Mouse (Mus musculus) kidney, postnatal 0 days (tissue): ENCODE measurements around the gene Aoc3. TPM values are rescaled to one million over a fixed set of nuclear protein-coding genes. Genes with fewer than 3 reads are reported as not detected.

Experiments used
- ATAC-seq: fragments of 200-750 bp; cut with Nextera tagmentation; replicated peaks from 2 replicates; pipeline ENCODE4 v1.8.0; 2017; ENCODE audit warnings: low read depth, moderate number of reproducible peaks, moderate TSS enrichment, moderate library complexity; ENCODE audit not compliant: low FRiP score
- DNase-seq: peaks from one replicate; pipeline ENCODE4 v3.0.0-alpha.2; 2016; ENCODE audit warnings: low spot score
- H3K27ac ChIP-seq: fragments of 300-500 bp; sonication (generic); 2 replicates; pipeline ENCODE4 v1.5.1; 2014; ENCODE audit warnings: mild to moderate bottlenecking
- H3K27me3 ChIP-seq: fragments of 300-500 bp; sonication (generic); 2 replicates; pipeline ENCODE4 v1.6.1; 2014; ENCODE audit warnings: low read length, mixed read lengths; ENCODE audit not compliant: insufficient read depth
- H3K36me3 ChIP-seq: fragments of 300-500 bp; sonication (generic); 2 replicates; pipeline ENCODE4 v1.6.1; 2014; ENCODE audit warnings: low read length, mixed read lengths; ENCODE audit not compliant: insufficient read depth
- H3K4me1 ChIP-seq: fragments of 300-500 bp; sonication (generic); replicated peaks from 2 replicates; pipeline ENCODE4 v1.6.1; 2014; ENCODE audit warnings: antibody characterized with exemption, low read length, mixed read lengths; ENCODE audit not compliant: insufficient read depth
- H3K4me2 ChIP-seq: fragments of 300-500 bp; sonication (generic); 2 replicates; pipeline ENCODE4 v1.6.1; 2014; ENCODE audit warnings: mild to moderate bottlenecking, low read length, moderate library complexity, mixed read lengths
- H3K4me3 ChIP-seq: fragments of 300-500 bp; sonication (generic); replicated peaks from 2 replicates; pipeline ENCODE4 v1.5.1; 2014; ENCODE audit warnings: low read depth, low read length
- H3K9ac ChIP-seq: fragments of 300-500 bp; sonication (generic); 2 replicates; pipeline ENCODE4 v1.6.1; 2014; ENCODE audit warnings: low read depth, low read length
- H3K9me3 ChIP-seq: fragments of 300-500 bp; sonication (generic); replicated peaks from 2 replicates; pipeline ENCODE4 v1.6.1; 2016; ENCODE audit warnings: low read length, inconsistent platforms, mixed read lengths
- CTCF ChIP-seq: IDR thresholded peaks from 2 replicates; pipeline ENCODE4 v1.5.1; 2016; ENCODE audit warnings: antibody characterized with exemption, low read depth, mild to moderate bottlenecking, moderate library complexity
- WGBS: fragments of 180-500 bp; shearing (Covaris S2); extraction: QIAGEN DNeasy Blood & Tissue Kit; methylation state at CpG from one replicate; pipeline ENCODE4 v1.1.7; 2014; 5-methylcytosine and 5-hydroxymethylcytosine counted together
- polyA plus RNA-seq: library from polyadenylated mRNA; unstranded; fragments of >200 nt; fragmentation: Nextera tagmentation; extraction: Ambion mirVana; gene quantifications from 2 replicates; pipeline ENCODE4 v1.2.1, GENCODE M21; 2015

Gene Aoc3
- polyA plus RNA-seq, 1 experiment from 2014 or later, result 2.0 TPM

DNA sequence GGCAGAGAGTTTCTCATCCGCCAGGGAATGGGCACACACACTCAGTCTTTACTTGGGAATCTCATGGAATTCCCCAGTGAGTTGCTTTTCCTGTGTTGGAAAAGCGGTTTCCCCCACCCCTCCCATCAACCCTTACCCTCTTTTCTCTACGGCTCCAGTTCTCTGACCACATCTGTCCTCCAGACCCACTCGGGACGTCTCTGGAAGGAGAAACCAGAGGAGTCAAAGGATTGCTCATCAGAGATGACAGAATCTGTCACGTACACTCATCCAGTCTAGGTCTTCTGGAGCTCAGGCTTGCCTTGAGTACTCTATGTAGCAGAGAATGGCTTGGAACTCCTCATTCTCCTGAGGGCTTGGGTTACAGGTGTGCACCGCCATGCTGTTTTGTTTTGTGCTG is 18.4 kb downstream of the Aoc3 start:
- H3K4me3 ChIP-seq, result no peak overlapping the region
- H3K4me1 ChIP-seq, result 0 out of 2 replicates have a peak, but pooled peaks cover 3% of the 10 kb centered on the region
- no peak overlapping the region for H3K4me2 ChIP-seq
- DNase-seq (no peak), ATAC-seq (no peak)
- H3K36me3 ChIP-seq, result no peaks in the 10 kb centered on the region
- H3K9ac ChIP-seq, result no peak overlapping the region
- WGBS, result 68% methylated on average over 7 of the region's 7 CpGs
- TF ChIP-seq CTCF, result no peak
- H3K9me3 ChIP-seq, result no peaks in the 10 kb centered on the region
- H3K27ac ChIP-seq, result no peak overlapping the region
- no peaks in the 10 kb centered on the region for H3K27me3 ChIP-seq

DNA sequence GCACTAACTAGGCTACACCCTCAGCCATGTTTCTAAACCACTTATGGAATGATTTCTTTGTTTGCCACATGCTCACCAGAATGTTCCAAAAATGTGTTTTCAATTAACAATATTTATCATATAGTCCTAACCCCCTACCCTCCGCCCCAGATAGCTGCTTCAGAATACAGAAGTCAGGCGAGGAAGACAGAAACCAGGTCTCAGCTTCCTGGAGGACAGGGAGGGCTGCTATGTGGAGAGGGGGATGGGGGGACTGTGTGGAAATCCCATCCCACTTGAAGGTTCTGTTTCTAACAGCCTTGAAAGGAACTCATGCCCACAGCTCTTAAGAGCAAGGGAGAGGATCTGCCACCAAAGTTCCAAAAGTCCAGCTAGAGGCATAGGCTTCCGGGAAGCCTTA is 18.8 kb downstream of the Aoc3 start:
- 87% methylated on average over 3 of the region's 3 CpGs for WGBS

DNA sequence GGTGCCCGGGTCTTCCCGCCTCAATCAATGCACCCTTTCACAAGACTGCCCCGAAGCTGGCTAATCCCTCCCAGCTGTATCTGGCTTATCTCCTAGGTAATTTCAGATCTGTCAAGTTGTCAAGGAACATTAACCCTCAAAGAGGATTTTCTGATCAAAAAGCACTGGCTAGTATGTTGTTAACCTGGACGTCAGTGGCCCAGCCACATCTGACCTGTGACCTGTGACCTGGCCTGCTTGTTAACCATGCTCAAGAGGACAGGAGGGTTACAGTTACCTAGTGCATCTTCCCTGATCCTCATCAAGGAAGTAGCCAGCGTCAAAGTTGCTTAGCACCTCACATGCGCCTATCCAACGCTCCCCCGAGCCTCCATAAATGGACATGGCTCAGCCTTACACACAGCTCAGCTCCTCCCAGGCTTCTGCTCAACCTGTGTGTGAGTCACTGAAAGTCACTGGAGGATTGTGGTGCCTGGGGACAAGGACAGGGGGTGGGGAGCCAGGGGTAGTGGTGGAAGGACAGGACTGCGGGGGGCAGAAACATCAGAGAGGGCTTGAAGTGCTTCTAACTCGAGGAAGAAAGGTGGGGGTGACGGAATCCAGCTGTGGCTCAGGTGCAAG is 20.8 kb downstream of the Aoc3 start:
- no peak for TF ChIP-seq CTCF
- WGBS, result 56% methylated on average over 11 of the region's 11 CpGs
- ATAC-seq (peak; percentile 71; the same call in 1 of the 2 replicates), DNase-seq (no peak)
- Histone ChIP-seq H3K9me3 (no peaks in the 10 kb centered on the region), H3K4me2 (no peak overlapping the region), H3K4me3 (no peak overlapping the region), H3K27ac (0 out of 2 replicates have a peak overlapping the region, but pooled peaks have one; percentile 10), H3K9ac (no peak overlapping the region), H3K4me1 (0 out of 2 replicates have a peak, but pooled peaks cover 3% of the 10 kb centered on the region), H3K36me3 (no peaks in the 10 kb centered on the region), H3K27me3 (no peaks in the 10 kb centered on the region)

More for the DNA sequence above, 18.8 kb downstream of the Aoc3 start:
- no peak for TF ChIP-seq CTCF
- no peak overlapping the region for H3K4me3 ChIP-seq
- H3K4me2 ChIP-seq, result no peak overlapping the region
- 0 out of 2 replicates have a peak, but pooled peaks cover 3% of the 10 kb centered on the region for H3K4me1 ChIP-seq
- ATAC-seq, result no peak
- H3K27ac ChIP-seq, result no peak overlapping the region
- no peak for DNase-seq
- H3K27me3 ChIP-seq, result no peaks in the 10 kb centered on the region
- H3K36me3 ChIP-seq, result no peaks in the 10 kb centered on the region
- H3K9ac ChIP-seq, result no peak overlapping the region
- no peaks in the 10 kb centered on the region for H3K9me3 ChIP-seq

DNA sequence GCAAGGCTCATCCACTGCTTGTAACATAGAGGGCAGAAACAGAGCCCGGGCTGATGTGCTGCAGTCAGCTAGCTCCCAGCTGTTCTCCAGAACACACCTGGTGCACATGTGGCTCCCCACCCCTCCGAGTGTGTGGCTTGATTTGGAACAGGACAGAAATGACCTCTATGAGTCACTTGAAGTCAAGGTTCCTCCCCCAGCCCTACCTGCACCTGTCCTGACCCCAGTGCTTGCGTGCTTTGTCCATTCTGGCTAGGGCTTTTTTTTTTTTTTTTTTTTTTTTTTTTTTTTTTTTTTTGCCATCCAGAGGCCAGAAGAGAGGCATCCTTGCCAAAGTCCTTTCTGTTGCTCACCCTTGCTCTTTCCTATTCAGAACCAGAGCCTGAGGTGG is 21.3 kb downstream of the Aoc3 start:
- Histone ChIP-seq H3K9me3 (no peaks in the 10 kb centered on the region), H3K4me3 (no peak overlapping the region), H3K36me3 (no peaks in the 10 kb centered on the region), H3K9ac (no peak overlapping the region), H3K4me2 (no peak overlapping the region), H3K27me3 (no peaks in the 10 kb centered on the region), H3K27ac (no peak overlapping the region), H3K4me1 (0 out of 2 replicates have a peak, but pooled peaks cover 3% of the 10 kb centered on the region)
- DNase-seq (no peak), ATAC-seq (peak; percentile 47; the same call in 1 of the 2 replicates)
- no peak for TF ChIP-seq CTCF
- 47% methylated on average over 3 of the region's 3 CpGs for WGBS

GRCm38 (mm10) chr11:101353436-101353835 is 23.0 kb downstream of the Aoc3 start:
- H3K9me3 ChIP-seq, result no peaks in the 10 kb centered on the region
- ATAC-seq, result no peak
- DNase-seq, result no peak
- WGBS, result 76% methylated on average over 12 of the region's 12 CpGs
- H3K9ac ChIP-seq, result no peak overlapping the region
- H3K36me3 ChIP-seq, result no peaks in the 10 kb centered on the region
- no peaks in the 10 kb centered on the region for H3K27me3 ChIP-seq
- H3K27ac ChIP-seq, result no peak overlapping the region; the same call in 1 of the 2 replicates
- TF ChIP-seq CTCF, result no peak
- H3K4me1 ChIP-seq, result 0 out of 2 replicates have a peak, but pooled peaks cover 3% of the 10 kb centered on the region
- no peak overlapping the region for H3K4me2 ChIP-seq
- no peak overlapping the region for H3K4me3 ChIP-seq

GRCm38 (mm10) chr11:101354438-101355010 is 24.1 kb downstream of the Aoc3 start:
- no peaks in the 10 kb centered on the region for H3K9me3 ChIP-seq
- WGBS, result 87% methylated on average over 5 of the region's 5 CpGs

More at GRCm38 (mm10) chr11:101354438-101355010, 24.1 kb downstream of the Aoc3 start:
- H3K9ac ChIP-seq, result no peak overlapping the region
- H3K4me3 ChIP-seq, result no peak overlapping the region
- DNase-seq, result no peak
- H3K4me2 ChIP-seq, result no peak overlapping the region
- H3K4me1 ChIP-seq, result 0 out of 2 replicates have a peak, but pooled peaks cover 3% of the 10 kb centered on the region
- no peak overlapping the region for H3K27ac ChIP-seq
- H3K27me3 ChIP-seq, result no peaks in the 10 kb centered on the region
- peak; percentile 51 for TF ChIP-seq CTCF
- H3K36me3 ChIP-seq, result no peaks in the 10 kb centered on the region
- no peak for ATAC-seq
